Mouse (Mus musculus): ENCODE data around the gene Ifna15. TPM values are rescaled to one million over a fixed set of nuclear protein-coding genes. Genes with fewer than 3 reads are reported as not detected.

Gene Ifna15
- polyA plus RNA-seq, 1 experiment from 2014 or later, result not detected

Other genes starting within 250 kb of the Ifna15 start
- 3.9 TPM in 2 replicates for gene Hacd4, start 119.3 kb downstream of the Ifna15 start, polyA plus RNA-seq (2015; fragmentation: Nextera tagmentation; extraction: Ambion mirVana)
- not detected in 2 replicates for gene Ifnb1, start 35.5 kb downstream of the Ifna15 start, polyA plus RNA-seq (2015; fragmentation: Nextera tagmentation; extraction: Ambion mirVana)
- not detected in 2 replicates for gene Ifna14, start 13.6 kb upstream of the Ifna15 start, polyA plus RNA-seq (2015; fragmentation: Nextera tagmentation; extraction: Ambion mirVana)
- gene Ifna9, start 34.1 kb upstream of the Ifna15 start, polyA plus RNA-seq (2015; fragmentation: Nextera tagmentation; extraction: Ambion mirVana), result not detected in 2 replicates
- not detected in 2 replicates for gene Ifna12, start 45.1 kb upstream of the Ifna15 start, polyA plus RNA-seq (2015; fragmentation: Nextera tagmentation; extraction: Ambion mirVana)
- not detected in 2 replicates for gene C87499, start 76.2 kb upstream of the Ifna15 start, polyA plus RNA-seq (2015; fragmentation: Nextera tagmentation; extraction: Ambion mirVana)
- gene Ifna13, start 86.2 kb upstream of the Ifna15 start, polyA plus RNA-seq (2015; fragmentation: Nextera tagmentation; extraction: Ambion mirVana), result not detected in 2 replicates
- gene Ifna16, start 118.7 kb upstream of the Ifna15 start, polyA plus RNA-seq (2015; fragmentation: Nextera tagmentation; extraction: Ambion mirVana), result not detected in 2 replicates
- gene Ifna2, start 125.7 kb upstream of the Ifna15 start, polyA plus RNA-seq (2015; fragmentation: Nextera tagmentation; extraction: Ambion mirVana), result not detected in 2 replicates
- not detected in 2 replicates for gene Ifnab, start 133.1 kb upstream of the Ifna15 start, polyA plus RNA-seq (2015; fragmentation: Nextera tagmentation; extraction: Ambion mirVana)
- 1.2 and 1.6 TPM in 2 replicates for gene Gm26566, start 163.6 kb upstream of the Ifna15 start, polyA plus RNA-seq (2015; fragmentation: Nextera tagmentation; extraction: Ambion mirVana)
- gene Klhl9, start 164.2 kb upstream of the Ifna15 start, polyA plus RNA-seq (2015; fragmentation: Nextera tagmentation; extraction: Ambion mirVana), result 112 and 117 TPM in 2 replicates
- not detected in 2 replicates for gene Gm13271, start 196.6 kb upstream of the Ifna15 start, polyA plus RNA-seq (2015; fragmentation: Nextera tagmentation; extraction: Ambion mirVana)
- gene Gm13283, start 201.9 kb upstream of the Ifna15 start, polyA plus RNA-seq (2015; fragmentation: Nextera tagmentation; extraction: Ambion mirVana), result not detected in 2 replicates
- not detected in 2 replicates for gene Gm13290, start 215.6 kb upstream of the Ifna15 start, polyA plus RNA-seq (2015; fragmentation: Nextera tagmentation; extraction: Ambion mirVana)
- gene Gm13289, start 218.7 kb upstream of the Ifna15 start, polyA plus RNA-seq (2015; fragmentation: Nextera tagmentation; extraction: Ambion mirVana), result not detected in 2 replicates
- gene Gm13272, start 221.6 kb upstream of the Ifna15 start, polyA plus RNA-seq (2015; fragmentation: Nextera tagmentation; extraction: Ambion mirVana), result not detected in 2 replicates
- gene Ifnz, start 223.9 kb upstream of the Ifna15 start, polyA plus RNA-seq (2015; fragmentation: Nextera tagmentation; extraction: Ambion mirVana), result 0.14 and 0.17 TPM in 2 replicates
- gene Gm13276, start 227.5 kb upstream of the Ifna15 start, polyA plus RNA-seq (2015; fragmentation: Nextera tagmentation; extraction: Ambion mirVana), result not detected in 2 replicates
- not detected in 2 replicates for gene Gm13277, start 230.4 kb upstream of the Ifna15 start, polyA plus RNA-seq (2015; fragmentation: Nextera tagmentation; extraction: Ambion mirVana)
- gene Gm13278, start 233.3 kb upstream of the Ifna15 start, polyA plus RNA-seq (2015; fragmentation: Nextera tagmentation; extraction: Ambion mirVana), result not detected in 2 replicates
- gene Gm13275, start 236.2 kb upstream of the Ifna15 start, polyA plus RNA-seq (2015; fragmentation: Nextera tagmentation; extraction: Ambion mirVana), result not detected in 2 replicates
- not detected in 2 replicates for gene Gm13279, start 239.2 kb upstream of the Ifna15 start, polyA plus RNA-seq (2015; fragmentation: Nextera tagmentation; extraction: Ambion mirVana)
- not detected in 2 replicates for gene Gm13285, start 241.4 kb upstream of the Ifna15 start, polyA plus RNA-seq (2015; fragmentation: Nextera tagmentation; extraction: Ambion mirVana)
- gene Gm13287, start 245.0 kb upstream of the Ifna15 start, polyA plus RNA-seq (2015; fragmentation: Nextera tagmentation; extraction: Ambion mirVana), result not detected in 2 replicates
- gene Gm13288, start 247.3 kb upstream of the Ifna15 start, polyA plus RNA-seq (2015; fragmentation: Nextera tagmentation; extraction: Ambion mirVana), result not detected in 2 replicates